Mouse (Mus musculus): Measurements from ENCODE around the gene Slc27a5.

The Slc27a5 gene

GRCm38 (mm10) chr7:12998053-12998452 is at the start of gene Slc27a5:
Gene Slc27a5, minus strand, starts transcription at chr7:12998192.
- DNase-seq (ENCODE audit: low spot score in 2 of 2) = no peak

- DNase-seq (ENCODE audit: low spot score in 2 of 2) = peak in 1 of 2 experiments; percentile 80
Measured at GRCm38 (mm10) chr7:13046084-13046483, 48.1 kb upstream of the Slc27a5 start.

GRCm38 (mm10) chr7:13044254-13044625 is 46.2 kb upstream of the Slc27a5 start:
- no peak for DNase-seq (ENCODE audit: low spot score in 2 of 2)

GRCm38 (mm10) chr7:13043445-13044253 is 45.7 kb upstream of the Slc27a5 start:
- no peak for DNase-seq (ENCODE audit: low spot score in 2 of 2)

GRCm38 (mm10) chr7:13043120-13043444 is 45.1 kb upstream of the Slc27a5 start:
- DNase-seq (ENCODE audit: low spot score in 2 of 2) = no peak

GRCm38 (mm10) chr7:13042511-13042910 is 44.5 kb upstream of the Slc27a5 start:
- DNase-seq (ENCODE audit: low spot score in 2 of 2) = no peak

GRCm38 (mm10) chr7:13041256-13041655 is 43.3 kb upstream of the Slc27a5 start:
- DNase-seq (ENCODE audit: low spot score in 2 of 2) = no peak

GRCm38 (mm10) chr7:13039181-13039580 is 41.2 kb upstream of the Slc27a5 start:
- DNase-seq (ENCODE audit: low spot score in 2 of 2) = no peak

- DNase-seq (ENCODE audit: low spot score in 2 of 2) = peak in 1 of 2 experiments; percentile 40
Measured at GRCm38 (mm10) chr7:13038621-13039169, 40.7 kb upstream of the Slc27a5 start.

- DNase-seq (ENCODE audit: low spot score in 2 of 2) = peak; percentile 98
Measured at GRCm38 (mm10) chr7:13037901-13038555, 40.0 kb upstream of the Slc27a5 start, which contains the start of gene Ube2m. Gene Ube2m, minus strand, starts transcription at chr7:13038275.

GRCm38 (mm10) chr7:13037366-13037765 is 39.4 kb upstream of the Slc27a5 start:
- DNase-seq (ENCODE audit: low spot score in 2 of 2) = no peak

- peak in 1 of 2 experiments; percentile 7 for DNase-seq (ENCODE audit: low spot score in 2 of 2)
Measured at GRCm38 (mm10) chr7:13036806-13037205, 38.8 kb upstream of the Slc27a5 start.

- DNase-seq (ENCODE audit: low spot score in 2 of 2) = no peak
Measured at GRCm38 (mm10) chr7:13035211-13035855, 37.3 kb upstream of the Slc27a5 start.

GRCm38 (mm10) chr7:13034148-13034977 is 36.4 kb upstream of the Slc27a5 start, which contains the start of gene Chmp2a:
Gene Chmp2a, minus strand, starts transcription at chr7:13034807.
- DNase-seq (ENCODE audit: low spot score in 2 of 2) = peak; percentile 94 to 96

GRCm38 (mm10) chr7:13033451-13034147 is 35.6 kb upstream of the Slc27a5 start:
- no peak for DNase-seq (ENCODE audit: low spot score in 2 of 2)

GRCm38 (mm10) chr7:13032541-13032940 is 34.5 kb upstream of the Slc27a5 start:
- DNase-seq (ENCODE audit: low spot score in 2 of 2) = no peak

GRCm38 (mm10) chr7:13031983-13032382 is 34.0 kb upstream of the Slc27a5 start:
- DNase-seq (ENCODE audit: low spot score in 2 of 2) = no peak

GRCm38 (mm10) chr7:13031069-13031468 is 33.1 kb upstream of the Slc27a5 start:
- DNase-seq (ENCODE audit: low spot score in 2 of 2) = peak in 1 of 2 experiments; percentile 50

GRCm38 (mm10) chr7:13028986-13029385 is 31.0 kb upstream of the Slc27a5 start:
- no peak for DNase-seq (ENCODE audit: low spot score in 2 of 2)

- DNase-seq (ENCODE audit: low spot score in 2 of 2) = peak in 1 of 2 experiments; percentile 13
Measured at GRCm38 (mm10) chr7:13025511-13026112, 27.6 kb upstream of the Slc27a5 start.
